Mouse (Mus musculus): Measurements from ENCODE around the gene B3gnt3. TPM values are rescaled to one million over a fixed set of nuclear protein-coding genes. Genes with fewer than 3 reads are reported as not detected.

Gene B3gnt3
- total and polyA plus RNA-seq, 3 experiments: 0.19 to 0.84 TPM; not detected in 1

GRCm38 (mm10) chr8:71715531-71715930 is 13.9 kb upstream of the B3gnt3 start:
- no peak overlapping the region for H3K4me3 ChIP-seq (ENCODE audit: control insufficient read depth in 1 of 2, insufficient read depth in 1 of 2, low read depth in 2 of 2, low read length in 2 of 2)
- H3K9me3 ChIP-seq (replicated peaks; ENCODE audit: insufficient read depth, low read length): no peaks in the 10 kb centered on the region
- H3K79me2 ChIP-seq (ENCODE audit: control insufficient read depth, insufficient read depth, low read length, poor library complexity): no peaks in the 10 kb centered on the region
- H3K36me3 ChIP-seq (ENCODE audit: control insufficient read depth in 1 of 2, insufficient read depth in 2 of 2, low read length in 2 of 2): peaks cover 0 to 5% of the 10 kb centered on the region in 2 experiments; a peak in 1 of 4 replicates
- DNase-seq (ENCODE audit: low read depth, low spot score): no peak
- no peaks in the 10 kb centered on the region for H3K27me3 ChIP-seq (ENCODE audit: control insufficient read depth in 1 of 2, insufficient read depth in 2 of 2, low read length in 2 of 2)
- no peak for TF ChIP-seq POLR2AphosphoS2 (IDR thresholded peaks at IDR 0.05; ENCODE audit: low read length)
- TF ChIP-seq EP300 (IDR thresholded peaks at IDR 0.05; ENCODE audit: low read depth in 1 of 2, low read length in 2 of 2): no peak
- TF ChIP-seq MEF2A (IDR thresholded peaks at IDR 0.05; ENCODE audit: extremely low read depth, insufficient replicate concordance, low read depth, low read length, poor library complexity, severe bottlenecking): no peak
- H3K27ac ChIP-seq (ENCODE audit: control insufficient read depth, low read depth, low read length): no peak overlapping the region
- H3K9ac ChIP-seq (ENCODE audit: control insufficient read depth, low read depth, low read length, poor library complexity, severe bottlenecking): no peak overlapping the region
- H3K4me1 ChIP-seq (ENCODE audit: control insufficient read depth in 1 of 2, insufficient read depth in 2 of 2, low read length in 2 of 2): peaks cover 4 to 10% of the 10 kb centered on the region in 2 experiments

- no peaks in the 10 kb centered on the region for H3K9me3 ChIP-seq (replicated peaks; ENCODE audit: insufficient read depth, low read length)
- no peak for DNase-seq (ENCODE audit: low read depth, low spot score)
- no peak overlapping the region for H3K27ac ChIP-seq (ENCODE audit: control insufficient read depth, low read depth, low read length)
- no peaks in the 10 kb centered on the region for H3K36me3 ChIP-seq (ENCODE audit: control insufficient read depth in 1 of 2, insufficient read depth in 2 of 2, low read length in 2 of 2)
- H3K4me1 ChIP-seq (ENCODE audit: control insufficient read depth in 1 of 2, insufficient read depth in 2 of 2, low read length in 2 of 2): no peaks in the 10 kb centered on the region
- H3K4me3 ChIP-seq (ENCODE audit: control insufficient read depth in 1 of 2, insufficient read depth in 1 of 2, low read depth in 2 of 2, low read length in 2 of 2): no peak overlapping the region
- TF ChIP-seq MXI1 (IDR thresholded peaks at IDR 0.05; ENCODE audit: low read depth, low read length) (no peak), GABPA (IDR thresholded peaks at IDR 0.05; ENCODE audit: low read depth, low read length) (no peak)
- no peak overlapping the region for H3K9ac ChIP-seq (ENCODE audit: control insufficient read depth, low read depth, low read length, poor library complexity, severe bottlenecking)
- no peaks in the 10 kb centered on the region for H3K27me3 ChIP-seq (ENCODE audit: control insufficient read depth in 1 of 2, insufficient read depth in 2 of 2, low read length in 2 of 2)
- H3K79me2 ChIP-seq (ENCODE audit: control insufficient read depth, insufficient read depth, low read length, poor library complexity): no peaks in the 10 kb centered on the region
Measured at GRCm38 (mm10) chr8:71711574-71711973, 10.0 kb upstream of the B3gnt3 start.

- H3K9me3 ChIP-seq (replicated peaks; ENCODE audit: insufficient read depth, low read length): no peaks in the 10 kb centered on the region
- no peak overlapping the region for H3K27ac ChIP-seq (ENCODE audit: control insufficient read depth, low read depth, low read length)
- H3K36me3 ChIP-seq (ENCODE audit: control insufficient read depth in 1 of 2, insufficient read depth in 2 of 2, low read length in 2 of 2): no peaks in the 10 kb centered on the region
- no peak overlapping the region for H3K4me3 ChIP-seq (ENCODE audit: control insufficient read depth in 1 of 2, insufficient read depth in 1 of 2, low read depth in 2 of 2, low read length in 2 of 2)
- H3K27me3 ChIP-seq (ENCODE audit: control insufficient read depth in 1 of 2, insufficient read depth in 2 of 2, low read length in 2 of 2): no peaks in the 10 kb centered on the region
- no peaks in the 10 kb centered on the region for H3K79me2 ChIP-seq (ENCODE audit: control insufficient read depth, insufficient read depth, low read length, poor library complexity)
- peak; percentile 75 for DNase-seq (ENCODE audit: low read depth, low spot score)
- no peaks in the 10 kb centered on the region for H3K4me1 ChIP-seq (ENCODE audit: control insufficient read depth in 1 of 2, insufficient read depth in 2 of 2, low read length in 2 of 2)
- no peak overlapping the region for H3K9ac ChIP-seq (ENCODE audit: control insufficient read depth, low read depth, low read length, poor library complexity, severe bottlenecking)
- TF ChIP-seq MYB (IDR thresholded peaks at IDR 0.05; ENCODE audit: low read depth, low read length) (no peak), RAD21 (IDR thresholded peaks at IDR 0.05; ENCODE audit: low read depth, low read length) (peak; percentile 72), BHLHE40 (IDR thresholded peaks at IDR 0.05; ENCODE audit: borderline replicate concordance, low read depth, low read length) (no peak), ZNF384 (IDR thresholded peaks at IDR 0.05; ENCODE audit: low read depth, low read length) (no peak), MAFK (IDR thresholded peaks at IDR 0.05; ENCODE audit: borderline replicate concordance, low read depth, low read length) (no peak), HCFC1 (IDR thresholded peaks at IDR 0.05; ENCODE audit: low read depth, low read length) (peak; percentile 33; the same call in 1 of the 2 replicates), MYC (IDR thresholded peaks at IDR 0.05; ENCODE audit: low read depth, low read length) (no peak), MEF2A (IDR thresholded peaks at IDR 0.05; ENCODE audit: extremely low read depth, insufficient replicate concordance, low read depth, low read length, poor library complexity, severe bottlenecking) (no peak), SIN3A (IDR thresholded peaks at IDR 0.05; ENCODE audit: low read length) (peak; percentile 53), SMC3 (IDR thresholded peaks at IDR 0.05; ENCODE audit: low read depth, low read length) (peak; percentile 84), TAL1 (IDR thresholded peaks at IDR 0.05; ENCODE audit: low read length) (no peak), ETS1 (IDR thresholded peaks at IDR 0.05; ENCODE audit: low read depth, low read length) (no peak), ZMIZ1 (IDR thresholded peaks at IDR 0.05; ENCODE audit: low read depth, low read length) (no peak), EP300 (IDR thresholded peaks at IDR 0.05; ENCODE audit: low read depth in 1 of 2, low read length in 2 of 2) (no peak), MXI1 (IDR thresholded peaks at IDR 0.05; ENCODE audit: low read depth, low read length) (no peak), E2F4 (IDR thresholded peaks at IDR 0.05; ENCODE audit: borderline replicate concordance, low read depth, low read length) (no peak), MAX (IDR thresholded peaks at IDR 0.05; ENCODE audit: low read length) (0 out of 2 replicates have a peak, but pooled peaks have one; percentile 18), POLR2AphosphoS2 (IDR thresholded peaks at IDR 0.05; ENCODE audit: low read length) (no peak), MAZ (IDR thresholded peaks at IDR 0.05; ENCODE audit: low read depth, low read length) (0 out of 2 replicates have a peak, but pooled peaks have one; percentile 47), ZC3H11A (IDR thresholded peaks at IDR 0.05; ENCODE audit: low read depth, low read length) (peak; percentile 68), CTCF (IDR thresholded peaks at IDR 0.05 in 2 of 3, conservative IDR thresholded peaks at IDR 0.05 in 1 of 3; ENCODE audit: control insufficient read depth in 1 of 3, insufficient read depth in 1 of 3, low read depth in 2 of 3, low read length in 3 of 3, poor library complexity in 1 of 3, severe bottlenecking in 1 of 3) (peak; percentile 67 to 86 (median 79)), GABPA (IDR thresholded peaks at IDR 0.05; ENCODE audit: low read depth, low read length) (no peak), NRF1 (IDR thresholded peaks at IDR 0.05; ENCODE audit: insufficient read depth, low read depth, low read length, poor library complexity, severe bottlenecking) (no peak), RCOR1 (IDR thresholded peaks at IDR 0.05; ENCODE audit: low read depth, low read length) (no peak)
Measured at GRCm38 (mm10) chr8:71709800-71710446, 8.3 kb upstream of the B3gnt3 start.
